Mouse (Mus musculus): ENCODE results near the gene Ppp2r3a. TPM values are rescaled to one million over a fixed set of nuclear protein-coding genes. Genes with fewer than 3 reads are reported as not detected.

Ppp2r3a gene
- polyA plus RNA-seq (2014; fragmentation: Nextera tagmentation; extraction: Ambion mirVana) = 71.3 and 82.3 TPM in 2 replicates

- no peaks in the 10 kb centered on the region for H3K9me3 ChIP-seq (replicated peaks; ENCODE audit: control insufficient read depth, low read length)
- H3K4me1 ChIP-seq (ENCODE audit: control insufficient read depth, insufficient read depth, low read length) = peaks cover 9% of the 10 kb centered on the region
- no peaks in the 10 kb centered on the region for H3K27me3 ChIP-seq (ENCODE audit: control insufficient read depth, insufficient read depth, low read length)
- peak within 1 kb of the TSS; percentile 92 for H3K9ac ChIP-seq (ENCODE audit: low read depth, low read length)
- H3K36me3 ChIP-seq (ENCODE audit: control insufficient read depth, insufficient read depth, low read length) = no peaks in the 10 kb centered on the region
- 2% methylated on average over 47 of the region's 50 CpGs for WGBS (ENCODE audit: insufficient replicate concordance)
- H3K4me3 ChIP-seq (ENCODE audit: low read depth, low read length) = peak within 1 kb of the TSS; percentile 82
- H3K4me2 ChIP-seq = peak within 1 kb of the TSS; percentile 74
- ATAC-seq (replicated peaks; ENCODE audit: insufficient number of reproducible peaks, low FRiP score, low TSS enrichment) = peak; percentile 97
- peak within 1 kb of the TSS; percentile 98 for H3K27ac ChIP-seq (ENCODE audit: low read depth, low read length)
Observed at GRCm38 (mm10) chr9:101251644-101252337, at the start of gene Ppp2r3a. Ppp2r3a (minus strand) TSS chr9:101251795.

- no peaks in the 10 kb centered on the region for H3K9me3 ChIP-seq (replicated peaks; ENCODE audit: control insufficient read depth, low read length)
- no peak overlapping the region for H3K27ac ChIP-seq (ENCODE audit: low read depth, low read length)
- no peak for ATAC-seq (replicated peaks; ENCODE audit: insufficient number of reproducible peaks, low FRiP score, low TSS enrichment)
- H3K27me3 ChIP-seq (ENCODE audit: control insufficient read depth, insufficient read depth, low read length) = no peaks in the 10 kb centered on the region
- 77% methylated on average over 4 of the region's 4 CpGs for WGBS (ENCODE audit: insufficient replicate concordance)
- no peak overlapping the region for H3K4me3 ChIP-seq (ENCODE audit: low read depth, low read length)
- no peaks in the 10 kb centered on the region for H3K36me3 ChIP-seq (ENCODE audit: control insufficient read depth, insufficient read depth, low read length)
- no peak overlapping the region for H3K9ac ChIP-seq (ENCODE audit: low read depth, low read length)
- no peaks in the 10 kb centered on the region for H3K4me1 ChIP-seq (ENCODE audit: control insufficient read depth, insufficient read depth, low read length)
- no peak overlapping the region for H3K4me2 ChIP-seq
Observed at GRCm38 (mm10) chr9:101300441-101300935, 48.9 kb upstream of the Ppp2r3a start.

- ATAC-seq (replicated peaks; ENCODE audit: insufficient number of reproducible peaks, low FRiP score, low TSS enrichment) = no peak
- H3K4me3 ChIP-seq (ENCODE audit: low read depth, low read length) = no peak overlapping the region
- H3K27me3 ChIP-seq (ENCODE audit: control insufficient read depth, insufficient read depth, low read length) = no peaks in the 10 kb centered on the region
- H3K4me1 ChIP-seq (ENCODE audit: control insufficient read depth, insufficient read depth, low read length) = no peaks in the 10 kb centered on the region
- no peak overlapping the region for H3K4me2 ChIP-seq
- H3K27ac ChIP-seq (ENCODE audit: low read depth, low read length) = no peak overlapping the region
- WGBS (ENCODE audit: insufficient replicate concordance) = 78% methylated on average over 19 of the region's 19 CpGs
- H3K9ac ChIP-seq (ENCODE audit: low read depth, low read length) = no peak overlapping the region
- no peaks in the 10 kb centered on the region for H3K36me3 ChIP-seq (ENCODE audit: control insufficient read depth, insufficient read depth, low read length)
- H3K9me3 ChIP-seq (replicated peaks; ENCODE audit: control insufficient read depth, low read length) = no peaks in the 10 kb centered on the region
Observed at GRCm38 (mm10) chr9:101291676-101292660, 40.4 kb upstream of the Ppp2r3a start.

GRCm38 (mm10) chr9:101290876-101291275 is 39.3 kb upstream of the Ppp2r3a start:
- Histone ChIP-seq H3K4me3 (ENCODE audit: low read depth, low read length) (no peak overlapping the region), H3K4me2 (no peak overlapping the region), H3K9me3 (replicated peaks; ENCODE audit: control insufficient read depth, low read length) (no peaks in the 10 kb centered on the region), H3K36me3 (ENCODE audit: control insufficient read depth, insufficient read depth, low read length) (no peaks in the 10 kb centered on the region), H3K4me1 (ENCODE audit: control insufficient read depth, insufficient read depth, low read length) (no peaks in the 10 kb centered on the region), H3K27ac (ENCODE audit: low read depth, low read length) (no peak overlapping the region), H3K9ac (ENCODE audit: low read depth, low read length) (no peak overlapping the region), H3K27me3 (ENCODE audit: control insufficient read depth, insufficient read depth, low read length) (no peaks in the 10 kb centered on the region)
- 61% methylated on average over 1 of the region's 1 CpGs for WGBS (ENCODE audit: insufficient replicate concordance)
- no peak for ATAC-seq (replicated peaks; ENCODE audit: insufficient number of reproducible peaks, low FRiP score, low TSS enrichment)

- no peak overlapping the region for H3K27ac ChIP-seq (ENCODE audit: low read depth, low read length)
- H3K9me3 ChIP-seq (replicated peaks; ENCODE audit: control insufficient read depth, low read length) = no peaks in the 10 kb centered on the region
- H3K4me2 ChIP-seq = no peak overlapping the region
- ATAC-seq (replicated peaks; ENCODE audit: insufficient number of reproducible peaks, low FRiP score, low TSS enrichment) = no peak
- no peaks in the 10 kb centered on the region for H3K36me3 ChIP-seq (ENCODE audit: control insufficient read depth, insufficient read depth, low read length)
- H3K27me3 ChIP-seq (ENCODE audit: control insufficient read depth, insufficient read depth, low read length) = no peaks in the 10 kb centered on the region
- no peaks in the 10 kb centered on the region for H3K4me1 ChIP-seq (ENCODE audit: control insufficient read depth, insufficient read depth, low read length)
- H3K9ac ChIP-seq (ENCODE audit: low read depth, low read length) = no peak overlapping the region
- no peak overlapping the region for H3K4me3 ChIP-seq (ENCODE audit: low read depth, low read length)
- WGBS (ENCODE audit: insufficient replicate concordance) = 83% methylated on average over 11 of the region's 11 CpGs
Observed at GRCm38 (mm10) chr9:101289750-101290149, 38.2 kb upstream of the Ppp2r3a start.

GRCm38 (mm10) chr9:101288901-101289647 is 37.5 kb upstream of the Ppp2r3a start:
- no peaks in the 10 kb centered on the region for H3K9me3 ChIP-seq (replicated peaks; ENCODE audit: control insufficient read depth, low read length)
- H3K4me3 ChIP-seq (ENCODE audit: low read depth, low read length) = no peak overlapping the region
- no peaks in the 10 kb centered on the region for H3K36me3 ChIP-seq (ENCODE audit: control insufficient read depth, insufficient read depth, low read length)
- ATAC-seq (replicated peaks; ENCODE audit: insufficient number of reproducible peaks, low FRiP score, low TSS enrichment) = no peak
- H3K4me1 ChIP-seq (ENCODE audit: control insufficient read depth, insufficient read depth, low read length) = no peaks in the 10 kb centered on the region
- 83% methylated on average over 14 of the region's 14 CpGs for WGBS (ENCODE audit: insufficient replicate concordance)
- no peak overlapping the region for H3K4me2 ChIP-seq
- H3K9ac ChIP-seq (ENCODE audit: low read depth, low read length) = no peak overlapping the region
- H3K27me3 ChIP-seq (ENCODE audit: control insufficient read depth, insufficient read depth, low read length) = no peaks in the 10 kb centered on the region
- H3K27ac ChIP-seq (ENCODE audit: low read depth, low read length) = no peak overlapping the region

DNA sequence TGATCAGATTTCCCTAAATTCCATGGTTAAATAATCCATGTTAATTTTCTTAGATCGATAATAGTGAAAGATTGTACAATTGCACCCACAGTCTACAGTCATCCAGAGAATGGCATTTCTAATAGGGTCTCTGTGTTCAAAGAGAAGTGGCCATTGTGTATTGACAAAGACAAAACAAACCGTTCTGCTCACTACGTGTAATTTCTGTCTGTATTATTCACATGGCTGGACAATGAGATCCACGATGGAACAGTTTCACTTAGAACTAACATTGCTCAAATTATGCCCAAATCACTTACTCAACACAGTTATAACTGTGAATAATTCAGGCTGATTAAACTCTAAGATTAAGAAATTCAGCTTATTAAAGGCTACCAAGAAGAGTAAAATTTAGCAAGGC is 35.2 kb upstream of the Ppp2r3a start:
- Histone ChIP-seq H3K4me1 (ENCODE audit: control insufficient read depth, insufficient read depth, low read length) (no peaks in the 10 kb centered on the region), H3K27me3 (ENCODE audit: control insufficient read depth, insufficient read depth, low read length) (no peaks in the 10 kb centered on the region), H3K27ac (ENCODE audit: low read depth, low read length) (no peak overlapping the region), H3K9me3 (replicated peaks; ENCODE audit: control insufficient read depth, low read length) (no peaks in the 10 kb centered on the region), H3K36me3 (ENCODE audit: control insufficient read depth, insufficient read depth, low read length) (no peaks in the 10 kb centered on the region), H3K4me2 (no peak overlapping the region), H3K4me3 (ENCODE audit: low read depth, low read length) (no peak overlapping the region), H3K9ac (ENCODE audit: low read depth, low read length) (no peak overlapping the region)
- WGBS (ENCODE audit: insufficient replicate concordance) = 87% methylated on average over 4 of the region's 4 CpGs
- no peak for ATAC-seq (replicated peaks; ENCODE audit: insufficient number of reproducible peaks, low FRiP score, low TSS enrichment)

DNA sequence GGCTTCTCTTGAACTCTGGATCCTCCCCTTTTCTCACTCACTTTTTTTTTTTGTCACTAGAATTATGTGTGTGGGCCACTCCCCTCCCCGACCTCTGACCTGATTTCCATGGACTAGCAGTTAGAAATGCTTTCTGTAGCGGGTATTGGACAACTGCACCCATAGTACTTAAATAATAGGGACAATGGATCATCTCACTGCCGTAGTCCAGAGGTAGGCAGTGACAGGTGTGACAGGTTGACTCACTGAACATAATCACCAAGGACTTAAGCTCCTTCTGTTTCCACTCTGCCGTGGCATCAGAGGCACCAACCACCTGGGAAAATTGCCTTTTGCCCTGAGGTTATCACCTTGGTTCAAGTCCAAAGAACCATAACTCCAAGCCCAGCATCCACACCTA is 32.5 kb upstream of the Ppp2r3a start:
- 75% methylated on average over 4 of the region's 4 CpGs for WGBS (ENCODE audit: insufficient replicate concordance)
- ATAC-seq (replicated peaks; ENCODE audit: insufficient number of reproducible peaks, low FRiP score, low TSS enrichment) = no peak
- Histone ChIP-seq H3K27ac (ENCODE audit: low read depth, low read length) (no peak overlapping the region), H3K4me3 (ENCODE audit: low read depth, low read length) (no peak overlapping the region), H3K9me3 (replicated peaks; ENCODE audit: control insufficient read depth, low read length) (no peaks in the 10 kb centered on the region), H3K9ac (ENCODE audit: low read depth, low read length) (no peak overlapping the region), H3K4me2 (no peak overlapping the region), H3K4me1 (ENCODE audit: control insufficient read depth, insufficient read depth, low read length) (no peaks in the 10 kb centered on the region), H3K36me3 (ENCODE audit: control insufficient read depth, insufficient read depth, low read length) (no peaks in the 10 kb centered on the region), H3K27me3 (ENCODE audit: control insufficient read depth, insufficient read depth, low read length) (no peaks in the 10 kb centered on the region)
